Mouse (Mus musculus): ENCODE data around the gene Rin2.

Gene Rin2

DNA sequence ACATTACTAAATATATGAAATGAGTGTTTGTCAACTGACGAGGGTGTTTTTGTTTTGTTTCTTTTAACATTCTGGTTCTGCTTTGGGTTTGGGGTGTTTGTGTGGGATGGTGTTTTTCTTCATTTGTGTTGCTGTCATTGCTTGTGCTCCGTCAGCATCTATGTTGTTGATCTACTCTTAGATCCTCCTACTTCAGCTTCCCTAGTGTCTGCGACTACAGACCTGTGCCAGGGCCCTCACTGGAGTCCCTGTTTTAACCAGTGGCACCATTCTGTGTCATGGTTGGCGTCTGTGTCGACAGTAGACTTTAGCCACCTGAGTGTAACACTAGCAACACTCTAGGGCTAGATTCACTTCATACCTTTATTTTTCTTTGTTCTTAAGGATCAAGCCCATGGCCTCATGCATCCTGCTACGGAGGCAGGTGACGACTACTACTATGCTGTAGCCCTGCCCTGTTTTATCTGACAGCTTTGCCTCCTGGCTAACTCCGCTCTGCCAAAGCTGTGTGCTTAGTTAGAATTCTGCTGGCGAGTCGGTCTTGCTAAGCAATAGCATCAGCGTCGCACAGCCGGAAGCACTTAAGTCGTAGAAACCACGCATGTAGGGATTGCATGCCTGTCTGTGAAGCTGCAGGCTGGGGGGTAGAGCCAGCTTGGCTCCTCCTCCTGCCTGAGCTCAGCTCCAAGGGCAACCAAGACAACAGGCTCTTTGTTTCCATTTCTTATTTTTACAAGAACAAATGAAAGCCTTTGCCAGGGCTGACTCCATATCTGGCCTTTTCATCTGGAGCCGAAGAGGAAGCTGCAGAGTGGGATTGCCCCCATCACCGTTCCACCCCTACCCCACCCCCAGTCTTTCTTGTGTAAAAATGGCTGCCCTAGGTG, 157.2 kb downstream of the Rin2 start:
- DNase-seq: peak; percentile 99

DNA sequence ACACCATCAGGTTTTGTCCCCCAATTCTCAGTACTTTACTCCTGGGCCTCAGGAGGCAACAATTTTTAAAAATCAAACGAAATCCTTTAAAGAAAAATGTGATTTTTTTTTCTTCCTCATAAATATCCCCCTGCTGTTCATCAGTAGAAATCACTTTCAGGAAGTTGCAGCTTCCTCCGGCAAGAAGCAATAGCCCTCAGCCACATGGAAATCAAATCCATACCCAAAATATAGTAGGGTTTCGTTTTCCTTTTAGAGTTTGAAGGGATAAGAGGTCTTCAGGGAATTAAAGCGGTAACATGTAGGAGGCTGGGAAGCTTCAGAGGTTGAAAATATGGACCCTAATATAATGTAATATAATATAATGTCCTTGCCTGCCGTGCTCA, 157.8 kb downstream of the Rin2 start:
- DNase-seq: peak; percentile 92

DNA sequence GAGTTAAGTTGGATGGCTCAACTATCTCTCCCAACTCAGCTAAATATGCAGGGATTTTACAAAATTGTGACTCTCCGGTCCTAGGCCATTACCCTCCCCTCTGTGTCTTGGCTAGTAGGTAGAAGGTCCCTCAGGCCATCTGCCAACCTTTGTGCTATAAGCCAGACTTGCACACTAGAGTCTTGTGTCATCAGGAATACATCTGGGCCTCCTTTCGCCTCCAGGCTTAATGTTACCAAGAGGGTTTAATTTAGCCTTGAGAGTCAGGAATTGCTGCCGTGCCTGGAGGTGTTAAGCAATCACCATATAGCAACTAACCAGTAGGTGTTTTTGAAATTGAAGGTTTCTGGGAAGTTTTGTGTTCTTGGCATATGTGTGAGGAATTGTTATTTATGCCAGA, 158.3 kb downstream of the Rin2 start:
- DNase-seq: no peak

DNA sequence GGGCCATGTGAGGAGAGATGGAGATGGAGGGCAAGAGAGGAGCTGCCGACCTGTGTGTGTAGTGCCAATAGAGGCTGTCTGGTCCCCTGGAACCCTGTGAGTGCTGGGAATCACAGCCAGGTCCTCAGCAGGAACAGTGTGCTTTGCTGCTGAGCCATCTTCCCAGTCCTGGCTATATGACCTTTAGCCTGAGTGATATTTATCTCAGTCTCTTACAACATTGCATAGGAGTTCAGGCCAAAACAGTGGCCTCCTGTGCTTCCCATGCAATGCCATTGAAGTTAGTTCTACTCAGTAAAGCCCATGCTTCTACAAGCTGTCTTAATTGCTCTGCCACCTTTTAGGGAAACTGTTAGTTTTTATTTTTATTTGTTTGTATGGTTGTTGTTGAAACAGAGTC, 160.9 kb downstream of the Rin2 start:
- no peak for DNase-seq

DNA sequence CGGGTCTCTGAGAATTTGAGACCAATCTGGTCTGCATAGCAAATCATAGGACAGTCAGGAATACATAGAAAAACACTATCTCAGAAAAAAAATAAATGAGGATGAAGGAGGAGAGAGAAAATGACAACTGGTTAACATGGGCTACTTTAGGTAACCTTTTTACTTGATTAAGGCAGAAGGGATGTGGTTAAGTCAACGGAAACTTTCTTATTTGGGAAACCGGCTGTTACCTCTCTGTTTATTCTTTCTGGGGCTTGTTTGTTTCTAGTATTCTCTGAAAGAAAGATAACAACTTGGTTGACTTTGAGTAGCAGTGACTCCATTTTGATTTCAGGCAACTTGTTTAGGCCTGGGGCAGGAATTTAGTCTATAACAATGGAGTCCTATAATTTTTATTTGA, 163.7 kb downstream of the Rin2 start:
- DNase-seq: no peak

DNA sequence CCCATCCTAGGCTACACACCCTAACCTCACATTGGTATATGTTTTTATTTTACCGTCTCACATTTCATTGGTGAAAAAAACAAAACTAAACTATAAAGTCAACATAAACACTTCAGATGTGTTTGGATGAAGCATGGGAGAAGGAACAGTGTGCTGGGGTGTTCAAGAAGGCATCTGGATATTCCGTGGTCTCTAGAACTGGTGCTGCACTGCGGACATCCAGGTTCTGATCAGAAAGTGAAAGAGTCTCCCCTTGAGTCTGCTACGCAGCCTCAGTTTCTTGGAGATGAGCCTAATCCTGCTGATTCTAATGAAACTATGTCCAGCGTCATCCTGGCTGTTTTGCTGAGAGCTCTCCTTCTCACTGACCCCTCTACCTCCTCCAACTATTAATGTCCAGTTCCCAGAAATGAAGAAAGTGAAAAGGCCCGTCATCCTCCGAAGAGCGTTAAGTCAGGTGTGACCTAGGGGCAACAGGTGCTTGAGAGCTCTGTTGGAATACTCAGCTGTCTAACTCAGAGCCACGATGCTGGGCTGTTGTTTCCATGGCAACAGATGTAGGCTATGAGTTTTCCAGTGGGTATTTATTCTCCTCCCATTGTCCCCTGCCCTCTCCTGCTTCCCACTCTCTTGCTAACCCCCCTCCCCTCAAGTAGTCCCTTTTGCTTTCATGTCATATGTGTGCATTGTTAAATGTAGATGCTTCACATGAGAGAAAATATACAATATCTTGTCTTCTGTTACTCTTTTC, 164.7 kb downstream of the Rin2 start:
- DNase-seq: no peak

DNA sequence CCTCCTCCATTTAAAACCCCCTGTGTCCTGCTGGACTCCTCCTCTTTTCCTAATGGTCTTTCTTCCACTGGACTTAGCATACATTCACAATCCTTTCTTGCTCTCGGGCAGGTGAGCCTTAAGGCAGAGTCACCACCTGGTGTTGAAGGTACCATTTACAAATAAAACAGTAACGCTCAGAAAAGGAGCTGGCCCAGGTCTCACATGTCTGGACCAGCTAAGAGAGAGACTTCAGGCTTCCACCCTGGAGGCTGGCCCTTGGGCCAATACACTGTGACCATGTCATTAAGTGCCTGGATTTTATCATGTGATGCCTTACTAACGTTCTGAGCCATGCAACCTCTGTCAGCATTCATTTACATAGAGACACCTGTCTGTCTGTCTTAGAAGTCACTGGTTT, 165.3 kb downstream of the Rin2 start:
- no peak for DNase-seq

DNA sequence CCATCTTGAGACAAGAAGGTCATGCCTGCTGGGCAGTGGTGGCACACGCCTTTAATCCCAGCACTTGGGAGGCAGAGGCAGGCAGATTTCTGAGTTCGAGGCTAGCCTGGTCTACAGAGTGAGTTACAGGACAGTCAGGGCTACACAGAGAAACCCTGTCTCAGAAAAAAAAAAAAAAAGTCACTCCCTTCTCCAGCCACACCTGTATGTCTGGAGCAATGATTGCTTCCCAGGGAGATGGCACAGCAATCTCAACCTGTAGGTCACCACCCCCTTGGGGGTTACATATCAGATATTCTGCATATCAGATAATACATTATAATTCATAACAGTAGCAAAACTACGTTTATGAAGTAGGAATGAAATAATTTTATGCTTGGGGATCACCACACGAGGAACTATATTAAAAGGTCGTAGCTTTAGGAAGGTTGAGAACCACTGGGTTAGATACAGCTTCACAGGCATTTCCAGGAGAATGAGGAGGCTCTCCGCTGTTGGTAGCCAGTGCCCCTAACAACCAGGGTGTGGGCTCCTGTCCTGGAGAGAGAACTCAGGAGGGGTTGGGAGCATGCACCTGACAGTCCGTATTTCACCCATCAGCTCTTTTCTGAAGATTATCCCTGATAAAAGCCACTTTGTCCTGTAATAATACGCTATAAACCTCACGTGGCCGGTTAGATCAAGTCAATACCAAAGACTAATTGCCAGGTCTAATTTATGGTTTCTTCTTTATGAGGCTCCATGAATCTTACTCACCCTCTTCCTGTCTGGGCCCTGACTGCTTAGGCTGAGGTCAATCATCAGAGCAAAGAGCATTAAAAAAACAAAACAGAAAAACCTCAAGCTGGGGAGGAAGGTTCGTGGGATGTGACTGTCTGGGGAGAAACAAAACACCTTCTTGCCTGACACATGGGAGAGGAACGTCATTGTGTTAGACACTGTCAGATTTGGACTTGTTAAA, 166.2 kb downstream of the Rin2 start:
- DNase-seq: no peak

DNA sequence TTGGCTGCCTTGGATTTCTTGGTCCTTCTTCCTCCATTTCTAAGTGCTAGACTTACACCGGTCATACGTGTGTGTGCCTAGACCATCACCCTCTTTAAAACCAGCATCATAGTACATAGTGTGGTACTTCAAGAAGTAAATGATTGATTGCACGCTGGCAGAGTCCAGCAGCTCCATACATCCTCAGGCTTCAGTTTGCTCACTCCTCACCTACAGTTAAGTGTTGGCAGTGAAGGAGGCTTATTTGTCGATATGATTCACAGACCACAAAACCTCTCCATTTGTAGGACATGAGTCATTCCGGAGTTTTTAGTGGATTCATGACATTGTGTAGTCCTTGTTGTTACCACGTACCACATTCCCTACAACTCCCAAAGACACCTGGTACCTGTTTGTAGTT, 168.3 kb downstream of the Rin2 start:
- no peak for DNase-seq

DNA sequence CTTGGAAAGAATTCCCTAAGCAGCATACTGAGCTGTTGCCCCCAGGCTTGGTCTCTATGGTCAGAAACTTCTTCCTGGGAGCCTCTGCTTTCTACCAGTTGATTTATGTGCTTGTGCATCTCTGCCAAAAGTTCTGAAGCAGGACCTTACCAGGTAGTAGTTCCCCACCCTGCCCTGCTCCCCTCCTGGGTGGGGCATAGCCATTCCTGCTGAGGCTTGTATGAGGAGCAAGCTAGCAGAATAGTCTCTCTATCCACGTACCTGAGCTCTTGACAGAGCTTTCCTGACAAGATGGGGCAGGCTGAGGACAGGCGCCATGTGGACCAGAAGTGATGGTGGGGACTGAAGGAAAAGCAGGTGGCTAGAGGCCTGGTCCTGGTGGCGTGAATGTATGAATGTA, 171.6 kb downstream of the Rin2 start:
- no peak for DNase-seq

DNA sequence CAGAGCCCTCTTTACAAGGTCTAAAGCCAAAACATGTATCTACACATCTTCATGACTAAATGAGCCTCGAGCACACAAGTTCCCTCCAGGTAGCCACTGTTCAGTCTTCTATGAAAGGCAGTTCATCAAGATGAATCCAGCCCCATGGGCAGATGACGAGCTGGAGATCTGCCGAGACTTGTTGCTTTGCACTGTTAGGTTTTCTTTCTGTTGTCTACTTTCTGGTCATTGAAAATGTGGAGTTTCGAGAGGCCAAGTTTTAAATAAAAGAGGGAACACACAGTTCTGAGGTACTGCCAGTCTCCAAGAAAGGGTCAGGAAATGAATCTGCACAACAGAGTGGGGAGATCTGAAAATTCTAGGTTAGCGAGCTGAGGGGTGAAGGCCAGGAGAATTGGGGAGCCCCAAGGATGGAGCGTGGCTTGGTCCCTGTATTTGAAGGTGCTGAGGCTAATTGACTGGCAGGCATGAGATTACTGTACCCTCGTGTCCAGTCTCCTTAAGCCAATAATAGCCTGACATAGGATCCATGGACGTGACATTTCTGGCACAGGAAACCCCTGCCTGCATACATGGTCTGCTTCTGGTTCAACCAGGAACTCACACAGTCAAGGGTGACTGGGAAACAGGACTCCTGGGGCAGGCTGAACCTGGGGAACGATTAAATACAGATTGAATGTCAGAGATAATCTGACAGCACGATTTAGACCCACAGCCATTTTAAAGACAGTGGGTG, 174.3 kb downstream of the Rin2 start:
- DNase-seq: peak; percentile 93

DNA sequence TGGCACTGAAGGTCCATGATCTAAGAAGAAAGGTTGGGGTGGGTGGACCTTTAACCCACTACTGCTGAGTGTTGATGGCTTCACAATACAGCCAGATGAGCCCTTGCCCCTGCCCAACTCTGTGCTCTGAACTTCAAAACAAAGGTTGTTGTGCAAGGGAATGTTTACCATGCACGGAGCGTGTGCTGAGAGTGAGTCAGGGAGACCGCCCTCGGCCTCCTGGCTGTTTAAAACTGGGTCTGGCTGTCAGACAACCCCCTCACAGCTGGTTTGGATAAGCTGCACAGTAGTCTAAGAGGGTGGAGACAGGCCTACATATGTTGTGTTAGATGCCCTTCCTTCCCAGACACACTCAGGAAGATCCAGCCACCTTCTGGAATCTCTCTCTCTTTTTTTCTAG, 175.8 kb downstream of the Rin2 start:
- DNase-seq: no peak

DNA sequence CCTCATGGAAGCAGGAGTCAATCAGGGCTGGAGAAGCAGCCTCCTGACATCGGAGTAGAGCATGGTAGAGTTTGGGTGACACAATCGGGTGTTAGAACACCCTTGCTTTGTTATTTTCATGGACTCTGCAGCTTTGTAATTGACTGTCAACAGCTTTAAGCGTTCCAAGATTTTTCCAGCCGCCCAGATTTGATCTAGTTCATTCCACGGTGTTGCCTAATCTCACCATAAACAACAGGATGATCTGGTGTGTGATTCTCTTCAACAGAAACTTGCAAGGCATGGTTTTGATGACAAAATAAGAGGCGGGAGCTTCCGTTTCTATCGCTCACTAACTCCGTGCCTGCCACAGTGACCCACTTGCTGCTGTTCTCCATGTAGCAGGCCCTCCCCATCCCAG, 180.8 kb downstream of the Rin2 start:
- no peak for DNase-seq

DNA sequence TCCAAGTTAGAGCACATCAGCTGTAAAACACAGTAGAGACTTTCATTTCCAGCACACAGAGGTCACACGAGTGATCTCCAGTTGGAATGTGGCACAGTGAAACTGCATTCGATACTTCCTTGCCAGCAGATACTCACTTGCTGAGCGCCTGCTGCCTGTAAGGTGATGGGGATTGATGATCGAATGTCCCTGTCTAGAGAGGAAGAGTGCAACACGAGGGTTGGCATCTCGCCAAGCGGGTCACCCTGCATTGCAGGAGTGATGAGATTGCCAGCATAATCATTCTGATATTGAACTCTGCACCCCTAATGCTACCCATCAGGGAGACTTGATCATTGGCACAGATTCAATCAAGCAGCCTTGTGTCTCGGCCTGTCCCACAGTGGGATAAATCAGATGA, 182.8 kb downstream of the Rin2 start:
- peak; percentile 93 for DNase-seq

DNA sequence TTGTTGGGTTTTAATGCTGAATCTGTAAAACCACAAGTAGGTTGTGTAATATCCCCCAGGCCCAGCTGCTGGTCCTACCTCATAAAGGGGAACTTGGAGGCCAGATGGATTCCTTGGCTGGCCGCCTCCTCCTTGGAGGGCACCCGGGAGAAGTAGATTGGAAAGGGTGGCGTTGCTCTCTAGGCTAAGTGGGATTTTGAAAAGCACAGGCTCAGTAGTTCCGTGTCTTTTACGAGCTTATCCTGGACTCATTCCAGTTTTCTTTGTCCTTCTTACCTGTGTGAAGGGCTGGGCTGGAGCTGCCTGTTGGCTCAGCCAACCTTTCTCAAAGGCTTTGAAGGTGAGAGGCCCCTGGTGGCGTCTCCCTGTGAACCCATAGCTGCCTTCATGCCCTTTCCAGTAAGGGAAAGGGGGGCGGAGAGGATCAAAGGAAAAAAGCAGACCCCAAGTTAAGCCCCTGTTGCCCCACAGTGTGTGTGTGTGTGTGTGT, 184.5 kb downstream of the Rin2 start:
- peak; percentile 98 for DNase-seq

DNA sequence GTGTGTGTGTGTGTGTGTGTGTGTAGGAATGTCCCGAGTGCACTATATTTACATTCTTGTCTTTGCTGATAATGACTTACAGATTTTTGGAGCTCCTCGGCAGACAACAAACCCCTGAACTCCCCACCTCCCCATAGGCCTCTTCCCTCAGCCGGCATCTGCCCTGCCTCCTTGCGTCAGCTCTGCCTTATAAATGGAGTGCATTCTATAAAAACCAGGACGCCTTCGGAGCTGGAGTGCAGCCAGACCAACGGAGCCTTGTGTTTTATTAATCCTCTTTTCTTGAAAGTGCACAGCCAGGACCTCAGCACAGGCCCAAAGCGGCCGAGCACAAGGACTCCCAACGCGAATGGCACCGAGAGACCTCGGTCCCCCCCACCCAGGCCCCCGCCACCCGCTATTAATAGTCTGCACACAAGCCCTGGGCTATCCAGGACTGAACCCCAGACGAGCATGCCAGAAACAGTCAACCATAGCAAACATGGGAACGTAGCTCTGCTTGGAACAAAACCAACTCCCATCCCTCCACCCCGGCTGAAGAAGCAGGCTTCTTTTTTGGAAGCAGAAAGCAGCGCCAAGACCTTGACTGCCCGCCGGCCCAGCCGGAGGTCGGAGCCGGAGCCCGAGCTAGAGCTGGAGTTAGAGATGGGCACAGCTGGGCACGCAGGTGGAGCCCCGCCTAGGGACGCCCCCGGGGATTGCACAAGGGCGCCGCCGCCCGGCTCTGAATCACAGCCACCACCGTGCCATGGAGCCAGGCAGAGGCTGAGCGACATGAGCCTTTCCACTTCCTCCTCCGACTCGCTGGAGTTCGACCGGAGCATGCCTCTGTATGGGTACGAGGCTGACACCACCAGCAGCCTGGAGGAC, 185.2 kb downstream of the Rin2 start:
- peak; percentile 99 for DNase-seq

DNA sequence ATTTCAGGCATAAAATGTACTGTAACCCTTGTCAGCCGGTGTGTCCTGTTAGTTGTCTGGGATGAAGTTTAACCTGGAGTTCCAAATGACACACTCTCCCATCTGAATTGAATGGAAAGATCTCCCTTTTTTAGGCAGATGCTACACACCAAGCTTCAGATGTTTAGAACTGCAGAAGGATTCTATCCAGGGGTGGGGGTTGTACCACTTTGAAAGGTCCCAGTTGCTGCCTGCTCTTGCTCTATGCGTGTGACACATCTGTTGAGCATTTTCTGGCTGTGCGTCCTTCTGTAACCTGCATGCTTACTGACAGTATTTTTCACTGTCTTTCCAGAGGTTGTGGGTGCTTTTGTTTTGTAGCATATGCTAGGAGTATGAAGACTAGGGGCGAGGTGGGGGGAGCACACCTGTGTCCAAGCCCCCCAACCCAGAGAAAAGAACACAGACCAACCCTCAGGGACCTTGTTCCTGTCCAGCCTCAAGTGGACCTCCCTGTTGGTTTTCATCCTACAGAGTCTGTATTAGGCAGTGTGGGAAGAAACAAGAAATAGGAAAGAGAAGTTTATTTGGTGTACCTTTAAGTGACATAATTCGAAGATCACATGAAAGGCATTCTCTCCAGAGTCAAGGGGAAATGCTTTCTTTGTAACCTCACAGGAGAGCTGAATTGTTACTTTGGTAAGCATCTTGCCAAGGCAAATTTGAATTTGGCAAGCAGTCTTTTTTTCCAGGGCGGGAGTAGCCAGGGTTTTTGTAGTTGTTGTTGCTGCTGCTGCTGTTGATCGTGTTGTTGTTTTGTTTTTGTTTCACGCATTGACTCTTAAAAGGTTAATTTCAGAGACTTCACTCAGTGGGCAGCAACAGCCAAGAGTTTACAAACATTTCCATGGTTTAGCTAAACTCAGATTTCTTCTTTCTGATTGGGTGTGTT, 186.4 kb downstream of the Rin2 start:
- DNase-seq: peak; percentile 95

DNA sequence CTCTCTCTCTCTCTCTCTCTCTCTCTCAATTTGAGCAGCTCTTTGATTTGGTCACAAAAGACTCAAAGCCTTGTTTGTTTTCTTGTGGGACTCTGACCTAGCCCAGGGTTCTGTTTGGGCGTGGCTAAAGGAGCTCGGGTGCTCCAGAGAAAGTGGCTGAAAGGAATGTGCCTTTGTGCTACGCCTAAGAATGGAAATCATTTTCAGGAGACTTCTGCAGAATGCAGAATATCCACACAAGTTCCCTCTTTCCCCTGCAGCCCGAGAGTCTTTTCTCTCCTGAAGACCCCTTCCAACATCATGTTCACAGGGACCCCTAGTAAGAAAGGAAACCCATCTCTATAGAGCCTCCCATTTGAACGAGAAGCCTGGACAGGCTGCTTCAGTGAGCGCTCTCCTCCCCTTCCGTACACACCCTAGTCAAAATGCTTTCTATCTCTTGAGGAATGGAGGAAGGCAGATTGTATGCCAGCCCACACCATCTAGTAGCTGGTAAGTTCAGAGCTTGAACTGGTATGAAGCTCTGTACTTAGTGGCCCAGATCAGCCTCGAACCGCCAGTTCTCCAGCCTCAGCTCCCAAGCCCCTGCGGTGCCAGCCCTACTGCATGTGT, 187.3 kb downstream of the Rin2 start:
- peak; percentile 95 for DNase-seq

DNA sequence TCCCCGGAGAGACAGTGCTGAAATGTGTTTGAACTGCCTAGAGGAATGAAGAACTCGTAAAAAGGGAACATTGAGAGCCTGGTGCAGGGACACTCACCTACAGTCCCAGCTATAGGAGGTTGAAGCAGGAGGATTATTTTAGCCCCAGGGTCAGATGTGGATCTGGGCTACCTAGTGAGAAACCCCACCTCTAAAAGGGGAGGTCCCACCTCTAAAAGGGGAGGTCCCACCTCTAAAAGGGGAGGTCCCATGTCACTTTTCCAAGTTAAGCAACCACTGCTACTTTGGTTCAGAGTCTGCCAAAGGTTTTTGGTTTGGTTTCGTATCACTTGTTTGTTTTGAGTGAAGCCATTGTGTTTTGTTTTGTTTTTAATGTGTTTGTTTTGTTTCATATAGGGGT, 190.3 kb downstream of the Rin2 start:
- DNase-seq: no peak

DNA sequence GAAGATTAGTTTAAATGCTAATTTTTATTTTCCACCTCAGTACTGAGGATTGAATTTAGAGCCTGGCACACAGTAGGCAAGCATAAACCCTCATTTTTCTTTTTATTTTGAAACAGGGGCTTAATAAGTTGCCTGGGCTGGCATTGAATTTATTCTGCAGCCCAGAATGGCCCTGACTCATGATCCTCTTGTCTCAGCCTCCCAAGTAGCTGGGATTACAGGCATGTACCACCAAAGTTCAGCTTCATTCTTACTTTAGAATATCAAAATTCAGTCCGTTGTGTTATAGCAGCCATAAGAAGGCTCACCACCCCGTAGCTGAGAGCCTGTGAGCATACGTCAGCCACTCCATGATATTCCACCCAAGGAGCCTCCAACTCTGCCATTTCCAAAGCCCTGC, 191.2 kb downstream of the Rin2 start:
- no peak for DNase-seq
